Mouse (Mus musculus) C2C12 (cell line): Measurements from ENCODE around the gene Tnks1bp1. TPM values are rescaled to one million over a fixed set of nuclear protein-coding genes. Genes with fewer than 3 reads are reported as not detected.

Experiments
- H3K27me3 ChIP-seq: one replicate; pipeline ENCODE4 v1.6.1; 2011; ENCODE audit not compliant: control insufficient read depth, insufficient read depth, insufficient read length
- H3K36me3 ChIP-seq: one replicate; pipeline ENCODE4 v1.6.1; 2011; ENCODE audit not compliant: control insufficient read depth, insufficient read depth
- H3K4me3 ChIP-seq: one replicate; pipeline ENCODE4 v1.5.1; 2011; ENCODE audit warnings: mild to moderate bottlenecking, control low read depth; ENCODE audit not compliant: poor library complexity, insufficient read depth, severe bottlenecking
- H3K79me2 ChIP-seq: one replicate; pipeline ENCODE4 v1.6.1; 2011; ENCODE audit not compliant: control insufficient read depth, insufficient read depth
- H3K79me3 ChIP-seq: one replicate; pipeline ENCODE4 v1.6.1; 2011; ENCODE audit warnings: low read depth, control low read depth
- H3ac ChIP-seq: one replicate; pipeline ENCODE3; 2011; ENCODE audit warnings: low read depth; ENCODE audit not compliant: control insufficient read depth, insufficient read length
- CEBPB ChIP-seq: IDR thresholded peaks from one replicate; pipeline ENCODE4 v1.6.1; 2011; ENCODE audit warnings: low read depth, mild to moderate bottlenecking, control low read depth, moderate library complexity
- CTCF ChIP-seq: IDR thresholded peaks from one replicate; pipeline ENCODE4 v1.5.1; 2011; ENCODE audit not compliant: control insufficient read depth, insufficient read depth, insufficient read length
- FOSL1 ChIP-seq: IDR thresholded peaks from one replicate; pipeline ENCODE4 v1.8.0; 2011; ENCODE audit warnings: mild to moderate bottlenecking, low read length; ENCODE audit not compliant: poor library complexity, insufficient read depth, severe bottlenecking
- MAX ChIP-seq: IDR thresholded peaks from one replicate; pipeline ENCODE4 v1.6.1; 2011; ENCODE audit warnings: mild to moderate bottlenecking, control low read depth
- MYOD1 ChIP-seq: IDR thresholded peaks from one replicate; pipeline ENCODE4 v1.6.1; 2011; ENCODE audit warnings: low read depth; ENCODE audit not compliant: control insufficient read depth, insufficient read length
- MYOG ChIP-seq: IDR thresholded peaks from one replicate; pipeline ENCODE4 v1.6.1; 2011; ENCODE audit not compliant: control insufficient read depth, insufficient read length; ENCODE audit errors: extremely low read depth
- USF1 ChIP-seq: IDR thresholded peaks from one replicate; pipeline ENCODE4 v1.6.1; 2011; ENCODE audit warnings: low read depth, mild to moderate bottlenecking, control low read depth, moderate library complexity
- long read RNA-seq, 2 experiments: library from polyadenylated mRNA; unstranded; transcript quantifications; one replicate each; pipeline ENCODE4 v2.0.0; 2019 to 2020
- polyA plus RNA-seq: library from polyadenylated mRNA; unstranded; fragments of >200 nt; fragmentation: generic; extraction: Trizol; gene quantifications from one replicate; pipeline ENCODE4 v1.2.1, GENCODE M21; 2012; ENCODE audit warnings: missing spikeins

Tnks1bp1 gene
- 58.6 TPM for polyA plus RNA-seq
- long read RNA-seq, experiment 1, partial matches to known transcripts: 13 of 13 reads
- long read RNA-seq, experiment 1, other reads (novel, unspliced or antisense): 0 of 13 reads
- long read RNA-seq, experiment 2, full-length matches to known transcripts: 39 of 124 reads
- long read RNA-seq, experiment 2, partial matches to known transcripts: 41 of 124 reads
- long read RNA-seq, experiment 2, other reads (novel, unspliced or antisense): 44 of 124 reads

GRCm38 (mm10) chr2:85047596-85048167, at the start of gene Tnks1bp1:
TSS of gene Tnks1bp1 (plus strand) at chr2:85048022.
- TF ChIP-seq FOSL1 (no peak), CEBPB (peak; percentile 86), USF1 (no peak)
- peaks cover 31% of the 10 kb centered on the region for H3K79me2 ChIP-seq
- H3K79me3 ChIP-seq: peaks cover 25% of the 10 kb centered on the region
- peaks cover 55% of the 10 kb centered on the region for H3K36me3 ChIP-seq
- peak within 1 kb of the TSS; percentile 44 for H3K4me3 ChIP-seq
- no peaks in the 10 kb centered on the region for H3K27me3 ChIP-seq
- peak within 1 kb of the TSS; percentile 73 for H3ac ChIP-seq

- no peaks in the 10 kb centered on the region for H3K36me3 ChIP-seq
- TF ChIP-seq MYOD1: no peak
- no peak for TF ChIP-seq MAX
- TF ChIP-seq USF1: no peak
- TF ChIP-seq CTCF: no peak
- no peak for TF ChIP-seq FOSL1
- TF ChIP-seq CEBPB: no peak
- no peak for TF ChIP-seq MYOG
- no peaks in the 10 kb centered on the region for H3K27me3 ChIP-seq
- H3K79me2 ChIP-seq: no peaks in the 10 kb centered on the region
- no peak overlapping the region for H3K4me3 ChIP-seq
- H3ac ChIP-seq: no peak overlapping the region
- H3K79me3 ChIP-seq: no peaks in the 10 kb centered on the region
These were observed 48.2 kb upstream of the Tnks1bp1 start for GRCm38 (mm10) chr2:84999486-85000181.

GRCm38 (mm10) chr2:85001497-85001896, 46.3 kb upstream of the Tnks1bp1 start:
- no peaks in the 10 kb centered on the region for H3K79me2 ChIP-seq
- TF ChIP-seq FOSL1 (peak; percentile 63), USF1 (no peak), MYOG (no peak), MAX (peak; percentile 54)
- no peaks in the 10 kb centered on the region for H3K36me3 ChIP-seq
- no peak overlapping the region for H3K4me3 ChIP-seq
- H3K79me3 ChIP-seq: no peaks in the 10 kb centered on the region
- no peaks in the 10 kb centered on the region for H3K27me3 ChIP-seq
- no peak overlapping the region for H3ac ChIP-seq

GRCm38 (mm10) chr2:85002575-85002974, 45.2 kb upstream of the Tnks1bp1 start:
- H3K36me3 ChIP-seq: no peaks in the 10 kb centered on the region

GRCm38 (mm10) chr2:85004341-85004740, 43.5 kb upstream of the Tnks1bp1 start:
- Histone ChIP-seq H3K27me3 (no peaks in the 10 kb centered on the region), H3K79me3 (no peaks in the 10 kb centered on the region), H3K36me3 (no peaks in the 10 kb centered on the region), H3K79me2 (no peaks in the 10 kb centered on the region), H3ac (no peak overlapping the region), H3K4me3 (no peak overlapping the region)
- no peak for TF ChIP-seq FOSL1
- no peak for TF ChIP-seq USF1
- no peak for TF ChIP-seq MYOG
- no peak for TF ChIP-seq MYOD1
- no peak for TF ChIP-seq MAX
- no peak for TF ChIP-seq CTCF
- no peak for TF ChIP-seq CEBPB

More at GRCm38 (mm10) chr2:85002575-85002974, 45.2 kb upstream of the Tnks1bp1 start:
- Histone ChIP-seq H3K79me2 (no peaks in the 10 kb centered on the region), H3K79me3 (no peaks in the 10 kb centered on the region), H3K4me3 (no peak overlapping the region), H3K27me3 (no peaks in the 10 kb centered on the region), H3ac (no peak overlapping the region)
- TF ChIP-seq FOSL1 (no peak), CTCF (no peak), CEBPB (no peak), USF1 (no peak), MYOD1 (no peak), MYOG (no peak), MAX (no peak)

- Histone ChIP-seq H3K79me3 (no peaks in the 10 kb centered on the region), H3ac (no peak overlapping the region), H3K36me3 (no peaks in the 10 kb centered on the region), H3K4me3 (no peak overlapping the region), H3K79me2 (no peaks in the 10 kb centered on the region), H3K27me3 (no peaks in the 10 kb centered on the region)
- no peak for TF ChIP-seq MAX
- no peak for TF ChIP-seq FOSL1
- TF ChIP-seq CTCF: no peak
- no peak for TF ChIP-seq CEBPB
- no peak for TF ChIP-seq USF1
- TF ChIP-seq MYOD1: no peak
- no peak for TF ChIP-seq MYOG
These were observed 41.2 kb upstream of the Tnks1bp1 start for GRCm38 (mm10) chr2:85006600-85006999.
